Mouse (Mus musculus): Measurements from ENCODE around the gene Lpcat1. TPM values are rescaled to one million over a fixed set of nuclear protein-coding genes. Genes with fewer than 3 reads are reported as not detected.

The Lpcat1 gene
- polyA plus RNA-seq, 1 experiment from 2014 or later: 39.4 TPM

Other genes with a start within 250 kb of the Lpcat1 start
- gene Irx4, start 206.7 kb upstream of the Lpcat1 start, polyA plus RNA-seq (2014; fragmentation: Nextera tagmentation; extraction: Ambion mirVana): 4.6 and 7.5 TPM in 2 replicates
- gene Mrpl36, start 138.7 kb upstream of the Lpcat1 start, polyA plus RNA-seq (2014; fragmentation: Nextera tagmentation; extraction: Ambion mirVana): 103 and 115 TPM in 2 replicates
- 347 and 386 TPM in 2 replicates for gene Ndufs6, start 138.7 kb upstream of the Lpcat1 start, polyA plus RNA-seq (2014; fragmentation: Nextera tagmentation; extraction: Ambion mirVana)
- 0.17 TPM in 1 of 2 replicates, not detected in the other for gene Slc6a3, start 69.5 kb downstream of the Lpcat1 start, polyA plus RNA-seq (2014; fragmentation: Nextera tagmentation; extraction: Ambion mirVana)
- 128 and 134 TPM in 2 replicates for gene Clptm1l, start 136.8 kb downstream of the Lpcat1 start, polyA plus RNA-seq (2014; fragmentation: Nextera tagmentation; extraction: Ambion mirVana)
- 2.2 and 2.8 TPM in 2 replicates for gene Tert, start 159.7 kb downstream of the Lpcat1 start, polyA plus RNA-seq (2014; fragmentation: Nextera tagmentation; extraction: Ambion mirVana)
- gene Slc6a18, start 210.8 kb downstream of the Lpcat1 start, polyA plus RNA-seq (2014; fragmentation: Nextera tagmentation; extraction: Ambion mirVana): not detected in 2 replicates
- 0.38 and 0.40 TPM in 2 replicates for gene Slc6a19, start 237.7 kb downstream of the Lpcat1 start, polyA plus RNA-seq (2014; fragmentation: Nextera tagmentation; extraction: Ambion mirVana)